Mouse (Mus musculus) mesoderm, embryonic 11.5 days (tissue): Measurements from ENCODE around the gene Gm49383.

Experiments used
- DNase-seq: peaks from one replicate; pipeline ENCODE4 v3.0.0-alpha.2; 2012; ENCODE audit warnings: low read depth, low spot score

The Gm49383 gene

GRCm38 (mm10) chr12:69196444-69197377, at the start of gene Gm49383:
Gm49383 (minus strand) TSS chr12:69197104.
- peak; percentile 82 for DNase-seq

- DNase-seq = peak; percentile 66
Measured at GRCm38 (mm10) chr12:69241771-69242431, 45.0 kb upstream of the Gm49383 start.

- no peak for DNase-seq
Measured at GRCm38 (mm10) chr12:69241405-69241770, 44.5 kb upstream of the Gm49383 start.

GRCm38 (mm10) chr12:69240876-69241275, 44.0 kb upstream of the Gm49383 start, which contains the start of gene Klhdc1:
Klhdc1 (plus strand) TSS chr12:69241176.
- DNase-seq = no peak

GRCm38 (mm10) chr12:69238284-69238683, 41.4 kb upstream of the Gm49383 start:
- DNase-seq = no peak

GRCm38 (mm10) chr12:69235782-69236181, 38.9 kb upstream of the Gm49383 start:
- DNase-seq = no peak

- no peak for DNase-seq
Measured at GRCm38 (mm10) chr12:69229251-69229650, 32.3 kb upstream of the Gm49383 start.

- peak; percentile 89 for DNase-seq
Measured at GRCm38 (mm10) chr12:69227776-69228466, 31.0 kb upstream of the Gm49383 start, which contains the start of gene Pole2. Pole2 (minus strand) TSS chr12:69228195.

GRCm38 (mm10) chr12:69220613-69221277, 23.8 kb upstream of the Gm49383 start:
- no peak for DNase-seq

- DNase-seq = no peak
Measured at GRCm38 (mm10) chr12:69216587-69216986, 19.7 kb upstream of the Gm49383 start.

GRCm38 (mm10) chr12:69215000-69215785, 18.3 kb upstream of the Gm49383 start:
- DNase-seq = no peak

- DNase-seq = no peak
Measured at GRCm38 (mm10) chr12:69214393-69214792, 17.5 kb upstream of the Gm49383 start.

- DNase-seq = no peak
Measured at GRCm38 (mm10) chr12:69213186-69213777, 16.4 kb upstream of the Gm49383 start.

- DNase-seq = no peak
Measured at GRCm38 (mm10) chr12:69211057-69211456, 14.2 kb upstream of the Gm49383 start.

GRCm38 (mm10) chr12:69210056-69210979, 13.4 kb upstream of the Gm49383 start:
- no peak for DNase-seq

GRCm38 (mm10) chr12:69208520-69208919, 11.6 kb upstream of the Gm49383 start:
- no peak for DNase-seq

GRCm38 (mm10) chr12:69207926-69208325, 11.0 kb upstream of the Gm49383 start:
- DNase-seq = no peak

GRCm38 (mm10) chr12:69207396-69207795, 10.5 kb upstream of the Gm49383 start:
- DNase-seq = no peak
